10 mouse cellular contexts compared by ENCODE assay signal in genomic region chr4:126287302-126287995, GRCm38 (mm10). TPM values are rescaled to one million over a fixed set of nuclear protein-coding genes. Genes with fewer than 3 reads are reported as not detected.
DNase-seq lines count a peak whose midpoint lies in the region; ATAC-seq and TF ChIP-seq lines count a peak whose summit lies in the region.
"Had no signal": no experiment of that assay in that cellular context is flagged by ENCODE, and none has a peak within 500 bp of the region (broad histone marks: within the 10 kb centered on the region; RNA-seq: fewer than 3 reads in every experiment).

No protein-coding gene starts in this region.

- H3K4me1 ChIP-seq in forebrain, embryonic 11.5 days (replicated peaks; ENCODE audit: control insufficient read depth, insufficient read depth, low read length), result 0 out of 2 replicates have a peak, but pooled peaks cover 3% of the 10 kb centered on the region
- H3K4me1 ChIP-seq in forebrain, postnatal 0 days (ENCODE audit: insufficient read depth), result no peaks in the 10 kb centered on the region
- peaks cover 2% of the 10 kb centered on the region; the same call in 1 of the 2 replicates for H3K4me1 ChIP-seq in kidney, embryonic 14.5 days (ENCODE audit: control insufficient read depth, insufficient read depth, low read length)
- peaks cover 33% of the 10 kb centered on the region for H3K4me1 ChIP-seq in midbrain, embryonic 10.5 days
- no peaks in the 10 kb centered on the region for H3K4me1 ChIP-seq in midbrain, postnatal 0 days (ENCODE audit: insufficient read depth, low read length)
- H3K4me1 ChIP-seq in stomach, embryonic 15.5 days, result peaks cover 12% of the 10 kb centered on the region

- H3K4me3 ChIP-seq in forebrain, embryonic 11.5 days (ENCODE audit: low read depth, low read length), result no peak overlapping the region
- H3K4me3 ChIP-seq in forebrain, postnatal 0 days (ENCODE audit: low read depth, low read length), result no peak overlapping the region
- peak overlapping the region; percentile 44 for H3K4me3 ChIP-seq in kidney, embryonic 14.5 days (ENCODE audit: low read length)
- H3K4me3 ChIP-seq in midbrain, embryonic 10.5 days, result peak overlapping the region; percentile 48; the same call in 1 of the 2 replicates
- no peak overlapping the region for H3K4me3 ChIP-seq in midbrain, postnatal 0 days (ENCODE audit: low read depth, low read length)
- peak overlapping the region; percentile 54 for H3K4me3 ChIP-seq in stomach, embryonic 15.5 days (replicated peaks)

- DNase-seq in forebrain, embryonic 11.5 days (ENCODE audit: low spot score), result no peak
- DNase-seq in forebrain, postnatal 0 days, result no peak
- DNase-seq in kidney, postnatal 25 days, result no peak
- no peak for DNase-seq in midbrain, embryonic 10.5 days (ENCODE audit: low spot score)
- no peak for DNase-seq in midbrain, postnatal 0 days (ENCODE audit: low spot score)
- DNase-seq in urinary bladder, postnatal 25 days (ENCODE audit: low spot score), result no peak
- DNase-seq: cerebellum, adult 11-12 months; gastrocnemius, postnatal 14 days had no signal

- 41% methylated on average over 11 of the region's 11 CpGs for WGBS in forebrain, embryonic 11.5 days
- WGBS in forebrain, postnatal 0 days, result 31% methylated on average over 11 of the region's 11 CpGs
- WGBS in kidney, embryonic 14.5 days, result 26% methylated on average over 11 of the region's 11 CpGs
- WGBS in midbrain, embryonic 10.5 days, result 39% methylated on average over 11 of the region's 11 CpGs
- 33% methylated on average over 11 of the region's 11 CpGs for WGBS in midbrain, postnatal 0 days
- 23% methylated on average over 11 of the region's 11 CpGs for WGBS in stomach, embryonic 15.5 days

- 0 out of 2 replicates have a peak overlapping the region, but pooled peaks have one; percentile 38 for H3K4me2 ChIP-seq in forebrain, embryonic 11.5 days (ENCODE audit: low read depth, low read length, severe bottlenecking)
- no peak overlapping the region for H3K4me2 ChIP-seq in forebrain, postnatal 0 days (ENCODE audit: low read depth)
- peak overlapping the region; percentile 69 for H3K4me2 ChIP-seq in kidney, embryonic 14.5 days (replicated peaks; ENCODE audit: low read depth, low read length)
- no peak overlapping the region for H3K4me2 ChIP-seq in midbrain, postnatal 0 days (ENCODE audit: low read depth, low read length, poor library complexity, severe bottlenecking)
- H3K4me2 ChIP-seq in stomach, embryonic 15.5 days, result peak overlapping the region; percentile 84

- H3K27ac ChIP-seq in forebrain, embryonic 11.5 days (ENCODE audit: low read depth, low read length), result no peak overlapping the region
- no peak overlapping the region for H3K27ac ChIP-seq in forebrain, postnatal 0 days (ENCODE audit: low read depth, low read length)
- no peak overlapping the region for H3K27ac ChIP-seq in kidney, embryonic 14.5 days (ENCODE audit: low read depth, low read length)
- H3K27ac ChIP-seq in midbrain, embryonic 10.5 days (replicated peaks), result no peak overlapping the region
- H3K27ac ChIP-seq in midbrain, postnatal 0 days (ENCODE audit: low read depth, low read length), result no peak overlapping the region
- peak overlapping the region; percentile 59 for H3K27ac ChIP-seq in stomach, embryonic 15.5 days

- no peaks in the 10 kb centered on the region for H3K36me3 ChIP-seq in forebrain, embryonic 11.5 days (ENCODE audit: control insufficient read depth, insufficient read depth, low read length)
- H3K36me3 ChIP-seq in forebrain, postnatal 0 days (ENCODE audit: insufficient read depth), result no peaks in the 10 kb centered on the region
- H3K36me3 ChIP-seq in kidney, embryonic 14.5 days (ENCODE audit: control insufficient read depth, insufficient read depth, low read length), result no peaks in the 10 kb centered on the region
- no peaks in the 10 kb centered on the region for H3K36me3 ChIP-seq in midbrain, embryonic 10.5 days
- no peaks in the 10 kb centered on the region for H3K36me3 ChIP-seq in midbrain, postnatal 0 days (ENCODE audit: insufficient read depth, low read length)
- no peaks in the 10 kb centered on the region for H3K36me3 ChIP-seq in stomach, embryonic 15.5 days

- H3K9me3 ChIP-seq in forebrain, embryonic 11.5 days (ENCODE audit: control insufficient read depth, low read length), result no peaks in the 10 kb centered on the region
- no peaks in the 10 kb centered on the region for H3K9me3 ChIP-seq in forebrain, postnatal 0 days (ENCODE audit: low read length)
- no peaks in the 10 kb centered on the region for H3K9me3 ChIP-seq in kidney, embryonic 14.5 days (ENCODE audit: control insufficient read depth, low read length)
- no peaks in the 10 kb centered on the region; the same call in 1 of the 2 replicates for H3K9me3 ChIP-seq in midbrain, embryonic 10.5 days (replicated peaks)
- H3K9me3 ChIP-seq in midbrain, postnatal 0 days (ENCODE audit: low read length), result no peaks in the 10 kb centered on the region
- H3K9me3 ChIP-seq in stomach, embryonic 15.5 days, result no peaks in the 10 kb centered on the region

- no peak for TF ChIP-seq CTCF in forebrain, postnatal 0 days (IDR thresholded peaks at IDR 0.05; ENCODE audit: low read depth)
- no peak for TF ChIP-seq CTCF in midbrain, postnatal 0 days (IDR thresholded peaks at IDR 0.05)

- H3K9ac ChIP-seq in forebrain, embryonic 11.5 days (ENCODE audit: low read length), result no peak overlapping the region
- no peak overlapping the region for H3K9ac ChIP-seq in forebrain, postnatal 0 days
- peak overlapping the region; percentile 7; the same call in 1 of the 2 replicates for H3K9ac ChIP-seq in kidney, embryonic 14.5 days (ENCODE audit: low read depth, low read length)
- no peak overlapping the region for H3K9ac ChIP-seq in midbrain, postnatal 0 days (replicated peaks; ENCODE audit: low read length, poor library complexity, severe bottlenecking)
- no peak overlapping the region for H3K9ac ChIP-seq in stomach, embryonic 15.5 days

- no peak for ATAC-seq in forebrain, embryonic 11.5 days (replicated peaks; ENCODE audit: low FRiP score)
- ATAC-seq in forebrain, postnatal 0 days, result no peak; the same call in 1 of the 2 replicates
- no peak for ATAC-seq in kidney, embryonic 14.5 days (ENCODE audit: low FRiP score, low TSS enrichment)
- ATAC-seq in midbrain, postnatal 0 days (ENCODE audit: low FRiP score), result no peak
- ATAC-seq in stomach, embryonic 15.5 days (ENCODE audit: insufficient read depth, low FRiP score, low read depth), result peak; percentile 32; the same call in 1 of the 2 replicates

- H3K27me3 ChIP-seq in forebrain, embryonic 11.5 days (ENCODE audit: control insufficient read depth, insufficient read depth, low read length), result peaks cover 35% of the 10 kb centered on the region
- peaks cover 33% of the 10 kb centered on the region for H3K27me3 ChIP-seq in forebrain, postnatal 0 days (ENCODE audit: insufficient read depth, low read length)
- peaks cover 42% of the 10 kb centered on the region for H3K27me3 ChIP-seq in kidney, embryonic 14.5 days (ENCODE audit: control insufficient read depth, insufficient read depth, low read length)
- H3K27me3 ChIP-seq in midbrain, embryonic 10.5 days (ENCODE audit: low read depth, poor library complexity, severe bottlenecking), result peaks cover 82% of the 10 kb centered on the region
- peaks cover 27% of the 10 kb centered on the region for H3K27me3 ChIP-seq in midbrain, postnatal 0 days (ENCODE audit: insufficient read depth, low read length)
- H3K27me3 ChIP-seq in stomach, embryonic 15.5 days (replicated peaks), result peaks cover 33% of the 10 kb centered on the region

RNA-seq across cellular contexts. Expression of gene Col8a2, which starts 0.9 kb away (rescaled TPM):
- polyA plus RNA-seq in forebrain, embryonic 11.5 days (2014; fragmentation: Nextera tagmentation; extraction: Ambion mirVana), result 18.0 and 20.4 TPM in 2 replicates
- total RNA-seq in forebrain, postnatal 0 days (2014; rRNA removed), result 6.5 and 11.6 TPM in 2 replicates
- polyA plus RNA-seq in forebrain, postnatal 0 days (2015; fragmentation: Nextera tagmentation; extraction: Ambion mirVana), result 2.5 and 3.0 TPM in 2 replicates
- 5.5 and 6.8 TPM in 2 replicates for polyA plus RNA-seq in kidney, embryonic 14.5 days (2014; fragmentation: Nextera tagmentation; extraction: Ambion mirVana)
- polyA plus RNA-seq in midbrain, embryonic 10.5 days (2016; fragmentation: Nextera tagmentation; extraction: Ambion mirVana), result 2.8 and 6.5 TPM in 2 replicates
- total RNA-seq in midbrain, postnatal 0 days (2014; rRNA removed), result 8.3 and 11.0 TPM in 2 replicates
- polyA plus RNA-seq in midbrain, postnatal 0 days (2015; fragmentation: Nextera tagmentation; extraction: Ambion mirVana), result 1.3 TPM in 2 replicates
- polyA plus RNA-seq in stomach, embryonic 15.5 days (2015; fragmentation: Nextera tagmentation; extraction: Ambion mirVana), result 13.4 and 14.2 TPM in 2 replicates

RNA-seq across cellular contexts. Expression of gene Trappc3, which starts 25.3 kb away (rescaled TPM):
- polyA plus RNA-seq in forebrain, embryonic 11.5 days (2014; fragmentation: Nextera tagmentation; extraction: Ambion mirVana), result 23.3 and 25.7 TPM in 2 replicates
- 143 TPM in 2 replicates for total RNA-seq in forebrain, postnatal 0 days (2014; rRNA removed)
- polyA plus RNA-seq in forebrain, postnatal 0 days (2015; fragmentation: Nextera tagmentation; extraction: Ambion mirVana), result 199 and 202 TPM in 2 replicates
- polyA plus RNA-seq in kidney, embryonic 14.5 days (2014; fragmentation: Nextera tagmentation; extraction: Ambion mirVana), result 19.7 and 68.6 TPM in 2 replicates
- polyA plus RNA-seq in midbrain, embryonic 10.5 days (2016; fragmentation: Nextera tagmentation; extraction: Ambion mirVana), result 85.2 and 94.4 TPM in 2 replicates
- 121 and 122 TPM in 2 replicates for total RNA-seq in midbrain, postnatal 0 days (2014; rRNA removed)
- polyA plus RNA-seq in midbrain, postnatal 0 days (2015; fragmentation: Nextera tagmentation; extraction: Ambion mirVana), result 173 and 186 TPM in 2 replicates
- polyA plus RNA-seq in stomach, embryonic 15.5 days (2015; fragmentation: Nextera tagmentation; extraction: Ambion mirVana), result 91.7 and 97.1 TPM in 2 replicates

RNA-seq across cellular contexts. Expression of gene Map7d1, which starts 31.3 kb away (rescaled TPM):
- 80.6 and 83.5 TPM in 2 replicates for polyA plus RNA-seq in forebrain, embryonic 11.5 days (2014; fragmentation: Nextera tagmentation; extraction: Ambion mirVana)
- total RNA-seq in forebrain, postnatal 0 days (2014; rRNA removed), result 105 and 115 TPM in 2 replicates
- polyA plus RNA-seq in forebrain, postnatal 0 days (2015; fragmentation: Nextera tagmentation; extraction: Ambion mirVana), result 63.6 and 71.1 TPM in 2 replicates
- polyA plus RNA-seq in kidney, embryonic 14.5 days (2014; fragmentation: Nextera tagmentation; extraction: Ambion mirVana), result 35.6 and 43.3 TPM in 2 replicates
- 59.8 and 69.7 TPM in 2 replicates for polyA plus RNA-seq in midbrain, embryonic 10.5 days (2016; fragmentation: Nextera tagmentation; extraction: Ambion mirVana)
- 106 and 124 TPM in 2 replicates for total RNA-seq in midbrain, postnatal 0 days (2014; rRNA removed)
- polyA plus RNA-seq in midbrain, postnatal 0 days (2015; fragmentation: Nextera tagmentation; extraction: Ambion mirVana), result 56.9 and 61.2 TPM in 2 replicates
- 34.1 and 36.9 TPM in 2 replicates for polyA plus RNA-seq in stomach, embryonic 15.5 days (2015; fragmentation: Nextera tagmentation; extraction: Ambion mirVana)

RNA-seq across cellular contexts. Expression of gene Adprhl2, which starts 34.1 kb away (rescaled TPM):
- 66.5 and 70.7 TPM in 2 replicates for polyA plus RNA-seq in forebrain, embryonic 11.5 days (2014; fragmentation: Nextera tagmentation; extraction: Ambion mirVana)
- total RNA-seq in forebrain, postnatal 0 days (2014; rRNA removed), result 72.1 and 74.8 TPM in 2 replicates
- polyA plus RNA-seq in forebrain, postnatal 0 days (2015; fragmentation: Nextera tagmentation; extraction: Ambion mirVana), result 77.8 and 83.3 TPM in 2 replicates
- 53.0 and 57.6 TPM in 2 replicates for polyA plus RNA-seq in kidney, embryonic 14.5 days (2014; fragmentation: Nextera tagmentation; extraction: Ambion mirVana)
- polyA plus RNA-seq in midbrain, embryonic 10.5 days (2016; fragmentation: Nextera tagmentation; extraction: Ambion mirVana), result 80.8 and 88.4 TPM in 2 replicates
- total RNA-seq in midbrain, postnatal 0 days (2014; rRNA removed), result 61.9 and 73.5 TPM in 2 replicates
- 80.6 and 84.1 TPM in 2 replicates for polyA plus RNA-seq in midbrain, postnatal 0 days (2015; fragmentation: Nextera tagmentation; extraction: Ambion mirVana)
- polyA plus RNA-seq in stomach, embryonic 15.5 days (2015; fragmentation: Nextera tagmentation; extraction: Ambion mirVana), result 61.2 and 61.9 TPM in 2 replicates

RNA-seq across cellular contexts. Expression of gene Tekt2, which starts 38.0 kb away (rescaled TPM):
- polyA plus RNA-seq in forebrain, embryonic 11.5 days (2014; fragmentation: Nextera tagmentation; extraction: Ambion mirVana), result 4.9 and 6.1 TPM in 2 replicates
- 2.1 and 3.4 TPM in 2 replicates for total RNA-seq in forebrain, postnatal 0 days (2014; rRNA removed)
- 9.7 and 16.3 TPM in 2 replicates for polyA plus RNA-seq in forebrain, postnatal 0 days (2015; fragmentation: Nextera tagmentation; extraction: Ambion mirVana)
- 2.2 and 5.1 TPM in 2 replicates for polyA plus RNA-seq in kidney, embryonic 14.5 days (2014; fragmentation: Nextera tagmentation; extraction: Ambion mirVana)
- polyA plus RNA-seq in midbrain, embryonic 10.5 days (2016; fragmentation: Nextera tagmentation; extraction: Ambion mirVana), result 1.1 and 1.9 TPM in 2 replicates
- total RNA-seq in midbrain, postnatal 0 days (2014; rRNA removed), result 5.0 and 6.3 TPM in 2 replicates
- polyA plus RNA-seq in midbrain, postnatal 0 days (2015; fragmentation: Nextera tagmentation; extraction: Ambion mirVana), result 19.1 and 19.9 TPM in 2 replicates
- polyA plus RNA-seq in stomach, embryonic 15.5 days (2015; fragmentation: Nextera tagmentation; extraction: Ambion mirVana), result 7.8 and 8.6 TPM in 2 replicates

Comparison
In these comparisons a context has a peak if more than half of its experiments do, and no peak if none do; other contexts are left out.
1. H3K4me2 ChIP-seq: peak in forebrain, embryonic 11.5 days (single experiment), kidney, embryonic 14.5 days (single experiment) and stomach, embryonic 15.5 days (single experiment); none in forebrain, postnatal 0 days (single experiment) and midbrain, postnatal 0 days (single experiment).
2. H3K4me3 ChIP-seq: peak in kidney, embryonic 14.5 days (single experiment), midbrain, embryonic 10.5 days (single experiment) and stomach, embryonic 15.5 days (single experiment); none in forebrain, embryonic 11.5 days (single experiment), forebrain, postnatal 0 days (single experiment) and midbrain, postnatal 0 days (single experiment).